Mouse (Mus musculus) WW6 (cell line): ENCODE measurements around the gene Ppp1r36.
A peak's percentile ranks its signal among the peaks of the same experiment; 100 is the strongest.
"Not testable (repeated sequence)": the region's sequence is repeated elsewhere in the genome, so short reads cannot be mapped to it uniquely, and the experiment has no call there.

Experiments used
- DNase-seq: peaks from one replicate; pipeline ENCODE4 v3.0.0-alpha.2; 2013; ENCODE audit warnings: low read depth, low spot score

The Ppp1r36 gene

GRCm38 (mm10) chr12:76397281-76397680 lies 20.1 kb upstream of the Ppp1r36 start:
- no peak for DNase-seq

GRCm38 (mm10) chr12:76401674-76402073 lies 15.7 kb upstream of the Ppp1r36 start:
- no peak for DNase-seq

- peak; percentile 77 for DNase-seq
Measured at GRCm38 (mm10) chr12:76402991-76403885, 14.1 kb upstream of the Ppp1r36 start.

GRCm38 (mm10) chr12:76403886-76404537 lies 13.3 kb upstream of the Ppp1r36 start, which contains the start of gene Hspa2:
Gene Hspa2 (plus strand): TSS chr12:76404176.
- peak; percentile 90 for DNase-seq

- DNase-seq, result no peak
Measured at GRCm38 (mm10) chr12:76404836-76405182, 12.5 kb upstream of the Ppp1r36 start.

GRCm38 (mm10) chr12:76405183-76405970 lies 12.0 kb upstream of the Ppp1r36 start:
- DNase-seq, result no peak

GRCm38 (mm10) chr12:76405971-76406370 lies 11.4 kb upstream of the Ppp1r36 start:
- no peak for DNase-seq

- no peak for DNase-seq
Measured at GRCm38 (mm10) chr12:76407184-76407583, 10.2 kb upstream of the Ppp1r36 start.

GRCm38 (mm10) chr12:76409166-76409565 lies 8.2 kb upstream of the Ppp1r36 start:
- no peak for DNase-seq

GRCm38 (mm10) chr12:76415383-76416010 lies 1.8 kb upstream of the Ppp1r36 start:
- DNase-seq, result no peak

- no peak for DNase-seq
Measured at GRCm38 (mm10) chr12:76418346-76418745, 1.0 kb downstream of the Ppp1r36 start.

- DNase-seq, result no peak
Measured at GRCm38 (mm10) chr12:76425256-76425655, 7.9 kb downstream of the Ppp1r36 start.

GRCm38 (mm10) chr12:76427546-76427945 lies 10.2 kb downstream of the Ppp1r36 start:
- no peak for DNase-seq

- DNase-seq, result no peak
Measured at GRCm38 (mm10) chr12:76430879-76431406, 13.6 kb downstream of the Ppp1r36 start.

- no peak for DNase-seq
Measured at GRCm38 (mm10) chr12:76431431-76431830, 14.1 kb downstream of the Ppp1r36 start.

- DNase-seq, result no peak
Measured at GRCm38 (mm10) chr12:76434111-76434510, 16.8 kb downstream of the Ppp1r36 start.

GRCm38 (mm10) chr12:76435084-76435483 lies 17.7 kb downstream of the Ppp1r36 start:
- DNase-seq, result no peak

GRCm38 (mm10) chr12:76435549-76435948 lies 18.2 kb downstream of the Ppp1r36 start:
- no peak for DNase-seq

- not testable (repeated sequence) for DNase-seq
Measured at GRCm38 (mm10) chr12:76443488-76443887, 26.1 kb downstream of the Ppp1r36 start.

- peak; percentile 56 for DNase-seq
Measured at GRCm38 (mm10) chr12:76444359-76444772, 27.0 kb downstream of the Ppp1r36 start.

- no peak for DNase-seq
Measured at GRCm38 (mm10) chr12:76444862-76445261, 27.5 kb downstream of the Ppp1r36 start.
